16 mouse cellular contexts compared by ENCODE assay signal in genomic region chr6:51052451-51052921, GRCm38 (mm10).
DNase-seq lines count a peak whose midpoint lies in the region; ATAC-seq and TF ChIP-seq lines count a peak whose summit lies in the region.
"Had no signal": no experiment of that assay in that cellular context is flagged by ENCODE, and none has a peak within 500 bp of the region (broad histone marks: within the 10 kb centered on the region; RNA-seq: fewer than 3 reads in every experiment).

No protein-coding gene starts in this region.

- no peak overlapping the region for H3K4me3 ChIP-seq in forebrain, embryonic 10.5 days
- no peak overlapping the region for H3K4me3 ChIP-seq in forebrain, postnatal 0 days (ENCODE audit: low read depth, low read length)
- H3K4me3 ChIP-seq in midbrain, embryonic 13.5 days (replicated peaks) = no peak overlapping the region
- H3K4me3 ChIP-seq in midbrain, embryonic 15.5 days = no peak overlapping the region
- H3K4me3 ChIP-seq in hindbrain, embryonic 16.5 days (ENCODE audit: low read length) = no peak overlapping the region
- H3K4me3 ChIP-seq: embryonic facial prominence, embryonic 15.5 days; heart, embryonic 13.5 days; hindbrain, embryonic 15.5 days had no signal

- 67% methylated on average over 5 of the region's 5 CpGs for WGBS in forebrain, embryonic 10.5 days
- 10% methylated on average over 5 of the region's 5 CpGs for WGBS in forebrain, postnatal 0 days
- WGBS in midbrain, embryonic 13.5 days = 29% methylated on average over 5 of the region's 5 CpGs
- 29% methylated on average over 5 of the region's 5 CpGs for WGBS in midbrain, embryonic 15.5 days
- 27% methylated on average over 5 of the region's 5 CpGs for WGBS in hindbrain, embryonic 16.5 days

- peaks cover 46% of the 10 kb centered on the region for H3K4me1 ChIP-seq in forebrain, embryonic 10.5 days
- H3K4me1 ChIP-seq in forebrain, postnatal 0 days (ENCODE audit: insufficient read depth) = no peaks in the 10 kb centered on the region
- peaks cover 39% of the 10 kb centered on the region for H3K4me1 ChIP-seq in midbrain, embryonic 13.5 days (replicated peaks)
- H3K4me1 ChIP-seq in midbrain, embryonic 15.5 days = peaks cover 13% of the 10 kb centered on the region
- peaks cover 5% of the 10 kb centered on the region for H3K4me1 ChIP-seq in hindbrain, embryonic 16.5 days (ENCODE audit: control insufficient read depth, insufficient read depth, low read depth, low read length)

- peak overlapping the region; percentile 76 for H3K27ac ChIP-seq in forebrain, embryonic 10.5 days
- no peak overlapping the region for H3K27ac ChIP-seq in forebrain, postnatal 0 days (ENCODE audit: low read depth, low read length)
- peak overlapping the region; percentile 58 for H3K27ac ChIP-seq in midbrain, embryonic 13.5 days
- H3K27ac ChIP-seq in midbrain, embryonic 15.5 days = no peak overlapping the region
- H3K27ac ChIP-seq in hindbrain, embryonic 16.5 days (ENCODE audit: low read depth, low read length) = no peak overlapping the region
- H3K27ac ChIP-seq: embryonic facial prominence, embryonic 15.5 days; heart, embryonic 13.5 days; hindbrain, embryonic 15.5 days; macrophage had no signal

- no peak for TF ChIP-seq CTCF in forebrain, postnatal 0 days (IDR thresholded peaks at IDR 0.05; ENCODE audit: low read depth)

- no peaks in the 10 kb centered on the region for H3K27me3 ChIP-seq in forebrain, embryonic 10.5 days (ENCODE audit: poor library complexity, severe bottlenecking)
- H3K27me3 ChIP-seq in forebrain, postnatal 0 days (ENCODE audit: insufficient read depth, low read length) = no peaks in the 10 kb centered on the region
- H3K27me3 ChIP-seq in midbrain, embryonic 13.5 days = no peaks in the 10 kb centered on the region
- no peaks in the 10 kb centered on the region for H3K27me3 ChIP-seq in midbrain, embryonic 15.5 days (replicated peaks)
- no peaks in the 10 kb centered on the region for H3K27me3 ChIP-seq in hindbrain, embryonic 16.5 days (replicated peaks; ENCODE audit: control insufficient read depth, insufficient read depth, low read length)
- H3K27me3 ChIP-seq: embryonic facial prominence, embryonic 15.5 days; heart, embryonic 13.5 days; hindbrain, embryonic 15.5 days had no signal

- no peak for DNase-seq in forebrain, embryonic 10.5 days (ENCODE audit: extremely low spot score, low spot score)
- DNase-seq in forebrain, postnatal 0 days = no peak
- DNase-seq in retina, embryonic 14.5 days (ENCODE audit: low spot score) = peak; percentile 57
- DNase-seq in cerebellum, postnatal 4 days (ENCODE audit: low spot score in 2 of 2) = no peak
- DNase-seq in gastrocnemius, postnatal 25 days = no peak
- DNase-seq: adrenal gland, postnatal 25 days; gastrocnemius, postnatal 36 days; kidney, adult 9 months; lung, adult 2 months had no signal

- H3K4me2 ChIP-seq in forebrain, postnatal 0 days (ENCODE audit: low read depth) = no peak overlapping the region
- no peak overlapping the region for H3K4me2 ChIP-seq in midbrain, embryonic 13.5 days (replicated peaks)
- H3K4me2 ChIP-seq in midbrain, embryonic 15.5 days = no peak overlapping the region
- H3K4me2 ChIP-seq in hindbrain, embryonic 16.5 days (ENCODE audit: low read length) = no peak overlapping the region
- H3K4me2 ChIP-seq: embryonic facial prominence, embryonic 15.5 days; heart, embryonic 13.5 days; hindbrain, embryonic 15.5 days had no signal

- no peaks in the 10 kb centered on the region for H3K36me3 ChIP-seq in forebrain, embryonic 10.5 days (replicated peaks)
- no peaks in the 10 kb centered on the region for H3K36me3 ChIP-seq in forebrain, postnatal 0 days (ENCODE audit: insufficient read depth)
- H3K36me3 ChIP-seq in midbrain, embryonic 13.5 days = no peaks in the 10 kb centered on the region
- H3K36me3 ChIP-seq in midbrain, embryonic 15.5 days (replicated peaks) = no peaks in the 10 kb centered on the region
- no peaks in the 10 kb centered on the region for H3K36me3 ChIP-seq in hindbrain, embryonic 16.5 days (ENCODE audit: control insufficient read depth, insufficient read depth, low read length)
- H3K36me3 ChIP-seq: embryonic facial prominence, embryonic 15.5 days; heart, embryonic 13.5 days; hindbrain, embryonic 15.5 days had no signal

- H3K9ac ChIP-seq in forebrain, postnatal 0 days = no peak overlapping the region
- no peak overlapping the region for H3K9ac ChIP-seq in midbrain, embryonic 13.5 days (replicated peaks)
- H3K9ac ChIP-seq in midbrain, embryonic 15.5 days = no peak overlapping the region
- H3K9ac ChIP-seq in hindbrain, embryonic 16.5 days (ENCODE audit: low read depth, low read length) = no peak overlapping the region
- H3K9ac ChIP-seq: embryonic facial prominence, embryonic 15.5 days; heart, embryonic 13.5 days; hindbrain, embryonic 15.5 days had no signal

- no peaks in the 10 kb centered on the region for H3K9me3 ChIP-seq in forebrain, embryonic 10.5 days
- no peaks in the 10 kb centered on the region for H3K9me3 ChIP-seq in forebrain, postnatal 0 days (ENCODE audit: low read length)
- no peaks in the 10 kb centered on the region for H3K9me3 ChIP-seq in midbrain, embryonic 13.5 days
- no peaks in the 10 kb centered on the region for H3K9me3 ChIP-seq in midbrain, embryonic 15.5 days
- no peaks in the 10 kb centered on the region for H3K9me3 ChIP-seq in hindbrain, embryonic 16.5 days (ENCODE audit: control insufficient read depth, low read length)
- H3K9me3 ChIP-seq: embryonic facial prominence, embryonic 15.5 days; heart, embryonic 13.5 days; hindbrain, embryonic 15.5 days had no signal

- no peak for ATAC-seq in forebrain, postnatal 0 days
- ATAC-seq in midbrain, embryonic 13.5 days = peak; percentile 43; the same call in 1 of the 2 replicates
- ATAC-seq in midbrain, embryonic 15.5 days (replicated peaks) = no peak
- 0 out of 2 replicates have a peak, but pooled peaks have one; percentile 50 for ATAC-seq in hindbrain, embryonic 16.5 days

Comparison
In these comparisons a context has a peak if more than half of its experiments do, and no peak if none do; other contexts are left out.
1. H3K27ac ChIP-seq: peak in forebrain, embryonic 10.5 days (single experiment) and midbrain, embryonic 13.5 days (single experiment); none in forebrain, postnatal 0 days (single experiment), midbrain, embryonic 15.5 days (single experiment) and hindbrain, embryonic 16.5 days (single experiment).
2. ATAC-seq: peak in midbrain, embryonic 13.5 days (single experiment) and hindbrain, embryonic 16.5 days (single experiment); none in forebrain, postnatal 0 days (single experiment) and midbrain, embryonic 15.5 days (single experiment).